Mouse (Mus musculus): ENCODE measurements at regions not wholly inside any gene's neighbourhood (a gene's known extent, or its start where the extent isn't known, plus 50 kb on each side); places are given as distances from the start of the nearest gene placed in this dataset.

DNA sequence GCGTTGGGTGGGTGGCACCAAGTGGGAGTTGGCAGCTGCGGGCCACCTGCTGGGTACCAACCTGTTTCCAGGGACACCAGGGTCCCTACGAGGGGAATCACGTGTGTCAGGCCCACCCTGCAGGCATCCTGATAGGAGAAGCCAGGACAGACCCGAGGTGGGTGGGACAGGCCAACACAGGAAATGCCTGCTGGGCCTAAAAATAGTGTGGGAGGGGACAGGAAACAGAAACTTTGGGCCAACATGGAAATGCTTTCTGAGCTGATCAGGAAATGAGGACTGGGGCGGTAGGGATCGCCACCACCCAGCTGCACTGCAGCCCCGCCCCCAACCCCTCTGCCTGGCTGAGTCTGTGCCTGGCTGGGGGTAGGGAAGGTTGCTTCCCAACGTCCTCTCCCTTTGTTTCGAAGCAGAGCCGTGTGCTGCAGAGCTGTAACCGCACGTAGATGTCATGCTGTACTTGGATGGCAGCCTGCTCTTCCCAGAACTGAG lies 78.7 kb upstream of the Podxl start:
- no peak overlapping the region for H3K4me3 ChIP-seq (ENCODE audit: low read depth, low read length)
- no peaks in the 10 kb centered on the region for H3K4me1 ChIP-seq (ENCODE audit: insufficient read depth, low read length)
- TF ChIP-seq CTCF (IDR thresholded peaks at IDR 0.05): no peak
- H3K36me3 ChIP-seq (ENCODE audit: insufficient read depth, low read length): no peaks in the 10 kb centered on the region
- H3K27ac ChIP-seq (ENCODE audit: low read depth, low read length): no peak overlapping the region
- DNase-seq (ENCODE audit: low spot score) (peak; percentile 28), ATAC-seq (ENCODE audit: low FRiP score) (no peak)
- WGBS: 32% methylated on average over 13 of the region's 13 CpGs
- no peak overlapping the region for H3K9ac ChIP-seq (replicated peaks; ENCODE audit: low read length, poor library complexity, severe bottlenecking)
- H3K9me3 ChIP-seq (ENCODE audit: low read length): no peaks in the 10 kb centered on the region
- H3K4me2 ChIP-seq (ENCODE audit: low read depth, low read length, poor library complexity, severe bottlenecking): no peak overlapping the region
- no peaks in the 10 kb centered on the region for H3K27me3 ChIP-seq (ENCODE audit: insufficient read depth, low read length)

DNA sequence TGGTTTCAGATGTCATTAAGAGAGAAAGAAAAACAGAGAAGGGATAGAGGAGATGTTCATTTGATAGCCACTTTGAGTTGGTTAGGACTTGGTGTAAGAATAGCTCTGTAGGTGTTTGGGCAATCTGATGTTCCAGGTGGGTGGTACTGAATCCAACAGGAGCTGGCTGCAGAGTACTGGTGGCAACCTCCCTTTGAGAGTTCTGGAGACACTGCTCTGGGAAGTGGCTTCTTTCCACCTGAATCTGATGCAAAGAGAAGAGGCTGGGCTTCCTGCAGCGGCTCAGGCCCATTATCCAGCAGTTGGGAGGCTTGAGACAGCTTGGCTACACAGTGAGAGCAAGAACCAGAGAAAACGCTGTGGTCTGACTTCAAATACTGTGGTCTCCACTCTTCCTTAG lies 77.0 kb upstream of the Podxl start:
- 63% methylated on average over 2 of the region's 2 CpGs for WGBS
- Histone ChIP-seq H3K9ac (replicated peaks; ENCODE audit: low read length, poor library complexity, severe bottlenecking) (no peak overlapping the region), H3K27ac (ENCODE audit: low read depth, low read length) (no peak overlapping the region), H3K27me3 (ENCODE audit: insufficient read depth, low read length) (no peaks in the 10 kb centered on the region), H3K4me3 (ENCODE audit: low read depth, low read length) (no peak overlapping the region), H3K4me1 (ENCODE audit: insufficient read depth, low read length) (no peaks in the 10 kb centered on the region), H3K4me2 (ENCODE audit: low read depth, low read length, poor library complexity, severe bottlenecking) (no peak overlapping the region), H3K36me3 (ENCODE audit: insufficient read depth, low read length) (no peaks in the 10 kb centered on the region), H3K9me3 (ENCODE audit: low read length) (no peaks in the 10 kb centered on the region)
- DNase-seq (ENCODE audit: low spot score) (no peak), ATAC-seq (ENCODE audit: low FRiP score) (no peak)
- no peak for TF ChIP-seq CTCF (IDR thresholded peaks at IDR 0.05)

DNA sequence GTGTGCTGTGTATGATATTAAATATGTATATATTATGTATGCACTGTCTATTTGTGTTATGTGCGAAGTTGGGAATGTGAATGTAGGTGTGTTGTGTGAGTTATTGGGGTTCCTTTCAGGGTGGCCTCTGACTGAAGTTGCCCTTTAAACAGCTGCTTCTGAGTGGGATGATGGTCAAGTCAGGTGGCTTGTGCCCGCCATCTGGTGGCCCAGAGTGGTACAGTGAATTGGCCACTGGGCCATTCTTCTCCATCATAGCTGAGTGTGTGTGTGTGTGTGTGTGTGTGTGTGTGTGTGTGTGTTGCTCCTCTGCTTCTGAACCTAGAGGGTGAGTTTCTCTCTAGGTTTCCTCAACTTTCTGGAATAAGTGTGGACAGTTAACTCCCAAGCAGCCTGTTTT lies 75.7 kb upstream of the Podxl start:
- TF ChIP-seq CTCF (IDR thresholded peaks at IDR 0.05): peak; percentile 97
- WGBS: 15% methylated on average over 2 of the region's 2 CpGs
- no peaks in the 10 kb centered on the region for H3K27me3 ChIP-seq (ENCODE audit: insufficient read depth, low read length)
- ATAC-seq (ENCODE audit: low FRiP score) (0 out of 2 replicates have a peak, but pooled peaks have one; percentile 48), DNase-seq (ENCODE audit: low spot score) (peak; percentile 81)
- no peak overlapping the region for H3K27ac ChIP-seq (ENCODE audit: low read depth, low read length)
- H3K4me3 ChIP-seq (ENCODE audit: low read depth, low read length): no peak overlapping the region
- no peak overlapping the region for H3K4me2 ChIP-seq (ENCODE audit: low read depth, low read length, poor library complexity, severe bottlenecking)
- no peaks in the 10 kb centered on the region for H3K4me1 ChIP-seq (ENCODE audit: insufficient read depth, low read length)
- no peak overlapping the region for H3K9ac ChIP-seq (replicated peaks; ENCODE audit: low read length, poor library complexity, severe bottlenecking)
- no peaks in the 10 kb centered on the region for H3K36me3 ChIP-seq (ENCODE audit: insufficient read depth, low read length)
- H3K9me3 ChIP-seq (ENCODE audit: low read length): no peaks in the 10 kb centered on the region

DNA sequence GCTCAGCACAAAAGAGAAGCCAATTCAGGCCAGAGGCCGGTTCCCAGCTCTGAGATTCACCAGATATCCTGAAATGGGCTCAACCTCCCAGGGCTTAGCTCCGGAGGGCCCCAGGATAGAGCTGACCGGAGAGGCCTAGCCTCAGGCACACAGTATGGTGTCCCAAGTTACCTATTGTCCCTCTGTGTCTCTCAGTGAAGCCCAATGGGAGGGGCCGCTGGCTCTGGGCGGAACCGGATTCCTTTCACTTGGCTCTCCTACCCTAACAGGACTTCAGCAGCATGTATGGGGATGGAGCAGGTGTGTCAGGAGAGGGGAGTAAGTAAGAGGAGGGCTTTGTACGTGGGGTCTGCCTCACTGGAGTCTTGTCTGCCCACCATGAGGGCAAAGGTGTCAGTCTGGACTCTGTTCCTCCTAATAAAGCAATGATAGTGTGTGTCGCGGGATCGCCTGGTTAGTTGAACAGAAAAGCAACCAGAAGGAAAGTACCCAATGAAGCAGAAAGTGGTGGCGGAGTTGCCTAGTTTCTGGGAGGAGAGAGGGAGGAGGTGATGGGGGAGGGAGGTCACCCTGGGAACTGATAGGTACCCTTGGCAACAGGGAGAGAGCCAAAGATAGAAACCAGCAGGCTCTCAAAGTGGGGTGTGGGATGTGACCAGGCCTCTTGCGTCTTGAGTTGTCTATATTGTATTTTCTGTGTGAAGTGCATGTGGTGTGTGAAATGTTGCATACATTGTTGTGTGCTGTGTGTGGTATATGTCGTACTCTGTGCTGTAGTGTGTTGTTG lies 74.8 kb upstream of the Podxl start:
- ATAC-seq (ENCODE audit: low FRiP score) (no peak; the same call in 1 of the 2 replicates), DNase-seq (ENCODE audit: low spot score) (no peak)
- TF ChIP-seq CTCF (IDR thresholded peaks at IDR 0.05): no peak
- no peak overlapping the region for H3K27ac ChIP-seq (ENCODE audit: low read depth, low read length)
- H3K4me3 ChIP-seq (ENCODE audit: low read depth, low read length): no peak overlapping the region
- H3K36me3 ChIP-seq (ENCODE audit: insufficient read depth, low read length): no peaks in the 10 kb centered on the region
- no peaks in the 10 kb centered on the region for H3K4me1 ChIP-seq (ENCODE audit: insufficient read depth, low read length)
- H3K27me3 ChIP-seq (ENCODE audit: insufficient read depth, low read length): no peaks in the 10 kb centered on the region
- no peak overlapping the region for H3K4me2 ChIP-seq (ENCODE audit: low read depth, low read length, poor library complexity, severe bottlenecking)
- no peak overlapping the region for H3K9ac ChIP-seq (replicated peaks; ENCODE audit: low read length, poor library complexity, severe bottlenecking)
- WGBS: 44% methylated on average over 13 of the region's 13 CpGs
- no peaks in the 10 kb centered on the region for H3K9me3 ChIP-seq (ENCODE audit: low read length)

DNA sequence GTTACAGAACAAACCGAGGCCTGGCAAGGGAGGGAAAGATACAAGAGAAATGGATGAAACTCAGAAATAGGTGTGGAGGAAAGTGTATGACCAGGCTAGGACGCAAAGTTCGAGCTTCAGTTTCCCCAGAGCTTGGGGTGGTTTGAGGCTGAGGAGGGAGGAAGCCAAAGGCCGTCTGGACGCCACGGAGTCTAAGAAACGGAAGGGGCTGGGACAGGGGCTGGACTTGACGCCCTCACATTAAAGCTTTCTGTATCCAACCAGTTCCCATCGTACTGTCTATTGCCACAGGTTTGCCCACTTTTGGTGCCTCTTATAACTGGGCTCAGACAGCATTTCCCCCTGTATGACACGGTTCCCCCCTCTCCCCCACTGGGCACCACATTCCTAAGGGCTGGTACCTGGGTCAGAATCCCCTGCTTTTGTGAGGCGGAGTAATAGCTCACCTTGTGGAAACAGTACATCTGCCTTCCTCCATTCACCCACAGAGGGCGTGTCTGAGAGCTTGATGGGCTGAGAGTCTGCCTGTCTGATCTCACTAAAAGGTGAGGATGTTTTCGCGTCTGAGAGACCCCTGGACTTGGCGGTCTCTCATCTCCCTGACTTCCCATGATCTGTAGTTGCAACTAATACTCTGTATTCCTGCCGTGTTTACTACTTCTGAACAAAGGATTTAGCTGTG lies 73.7 kb upstream of the Podxl start:
- Histone ChIP-seq H3K4me2 (ENCODE audit: low read depth, low read length, poor library complexity, severe bottlenecking) (no peak overlapping the region), H3K36me3 (ENCODE audit: insufficient read depth, low read length) (no peaks in the 10 kb centered on the region), H3K9ac (replicated peaks; ENCODE audit: low read length, poor library complexity, severe bottlenecking) (no peak overlapping the region), H3K4me3 (ENCODE audit: low read depth, low read length) (no peak overlapping the region), H3K9me3 (ENCODE audit: low read length) (no peaks in the 10 kb centered on the region), H3K27ac (ENCODE audit: low read depth, low read length) (no peak overlapping the region), H3K4me1 (ENCODE audit: insufficient read depth, low read length) (no peaks in the 10 kb centered on the region), H3K27me3 (ENCODE audit: insufficient read depth, low read length) (no peaks in the 10 kb centered on the region)
- ATAC-seq (ENCODE audit: low FRiP score) (no peak), DNase-seq (ENCODE audit: low spot score) (peak; percentile 26)
- TF ChIP-seq CTCF (IDR thresholded peaks at IDR 0.05): peak; percentile 57
- WGBS: 28% methylated on average over 16 of the region's 16 CpGs

DNA sequence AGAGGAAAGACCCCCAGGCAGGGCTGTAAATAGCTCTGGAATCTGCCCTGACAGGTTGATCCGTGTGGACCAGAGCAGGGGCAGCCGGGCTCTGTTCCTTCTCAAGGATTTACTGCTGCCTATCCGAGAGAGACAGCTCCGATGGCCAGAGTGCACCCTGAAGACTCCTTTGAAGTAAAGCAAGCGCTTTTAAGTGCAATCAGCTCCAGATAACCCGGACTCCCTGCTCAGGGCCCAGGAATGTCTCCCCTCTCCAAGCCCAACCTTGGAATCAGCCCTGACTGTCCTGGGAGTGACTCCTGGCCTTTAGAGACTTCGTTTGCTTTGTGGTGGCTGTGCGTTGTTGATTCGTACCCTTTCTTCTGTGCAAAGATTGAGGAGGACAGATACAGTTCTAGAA lies 73.2 kb upstream of the Podxl start:
- no peak for TF ChIP-seq CTCF (IDR thresholded peaks at IDR 0.05)

More for the DNA sequence above, 73.2 kb upstream of the Podxl start:
- 31% methylated on average over 9 of the region's 9 CpGs for WGBS
- Histone ChIP-seq H3K4me3 (ENCODE audit: low read depth, low read length) (no peak overlapping the region), H3K9me3 (ENCODE audit: low read length) (no peaks in the 10 kb centered on the region), H3K36me3 (ENCODE audit: insufficient read depth, low read length) (no peaks in the 10 kb centered on the region), H3K4me2 (ENCODE audit: low read depth, low read length, poor library complexity, severe bottlenecking) (no peak overlapping the region), H3K4me1 (ENCODE audit: insufficient read depth, low read length) (no peaks in the 10 kb centered on the region), H3K27me3 (ENCODE audit: insufficient read depth, low read length) (no peaks in the 10 kb centered on the region), H3K27ac (ENCODE audit: low read depth, low read length) (no peak overlapping the region), H3K9ac (replicated peaks; ENCODE audit: low read length, poor library complexity, severe bottlenecking) (no peak overlapping the region)
- ATAC-seq (ENCODE audit: low FRiP score) (no peak), DNase-seq (ENCODE audit: low spot score) (no peak)

All from midbrain, postnatal 0 days (tissue).